Mouse (Mus musculus) heart, adult 2 months (tissue): ENCODE data around the gene Shank1.

Source experiments
- CTCF ChIP-seq: fragments of 200-600 bp; IDR thresholded peaks from 2 replicates; pipeline ENCODE4 v1.8.1; 2022; ENCODE audit warnings: antibody characterized with exemption, mild to moderate bottlenecking, moderate library complexity
- EP300 ChIP-seq: fragments of 200-500 bp; IDR thresholded peaks from 2 replicates; pipeline ENCODE4 v1.6.1; 2011; ENCODE audit warnings: low read depth, low read length, control low read depth; ENCODE audit not compliant: insufficient read depth

GRCm38 (mm10) chr7:44358012-44358411 lies 48.0 kb downstream of the Shank1 start:
- TF ChIP-seq CTCF, result no peak
- no peak for TF ChIP-seq EP300
